Mouse (Mus musculus): Measurements from ENCODE around the gene Rasal1. TPM values are rescaled to one million over a fixed set of nuclear protein-coding genes. Genes with fewer than 3 reads are reported as not detected.

Rasal1 gene
- polyA plus RNA-seq, 1 experiment from 2014 or later: 0.15 TPM

DNA sequence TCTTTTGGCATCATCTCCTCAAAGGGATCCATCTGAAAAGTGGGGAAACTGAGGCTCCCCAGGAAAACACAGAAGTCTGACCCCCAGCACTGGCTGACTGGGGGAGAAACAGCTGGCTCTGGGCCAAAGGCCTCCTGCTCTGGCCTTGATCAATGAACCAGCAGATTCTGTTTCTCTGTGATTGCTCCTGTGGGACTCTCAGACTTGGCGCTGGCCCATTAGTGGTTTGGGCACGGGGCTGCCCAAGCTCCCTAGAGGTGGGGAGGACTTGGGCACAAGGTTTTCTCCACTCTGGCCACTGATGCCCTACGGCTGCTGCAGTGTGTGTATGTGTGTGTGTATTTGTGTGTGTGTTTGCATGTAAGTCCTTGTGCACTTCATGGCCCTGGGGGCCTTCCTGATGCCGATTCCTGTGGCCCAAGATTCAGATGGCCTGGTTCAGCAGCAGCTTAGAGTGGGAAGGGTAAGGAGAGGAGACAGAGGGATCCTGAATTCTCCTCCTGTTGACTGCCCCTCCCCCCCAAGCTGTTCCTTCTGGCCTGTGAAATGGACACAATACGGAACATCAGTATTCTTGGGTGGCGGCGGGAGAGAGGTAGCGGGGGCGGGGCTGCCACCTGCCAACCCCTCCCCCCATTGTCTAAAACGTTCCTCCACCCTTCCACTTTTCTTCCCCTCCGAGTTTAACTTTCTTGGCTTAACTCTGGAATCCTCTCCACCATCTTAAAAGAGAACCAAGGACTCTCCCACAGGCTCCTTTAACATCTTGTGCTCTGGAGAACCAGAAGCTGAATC lies 52.6 kb downstream of the Rasal1 start:
- no peak for ATAC-seq (ENCODE audit: low read depth)
- Histone ChIP-seq H3K9me3 (replicated peaks; ENCODE audit: control insufficient read depth, low read length) (no peaks in the 10 kb centered on the region), H3K4me2 (ENCODE audit: low read depth, low read length) (no peak overlapping the region), H3K27me3 (ENCODE audit: control insufficient read depth, insufficient read depth, low read depth, low read length) (peaks cover 6% of the 10 kb centered on the region), H3K36me3 (ENCODE audit: control insufficient read depth, insufficient read depth) (no peaks in the 10 kb centered on the region), H3K9ac (ENCODE audit: low read depth, low read length) (no peak overlapping the region), H3K4me1 (ENCODE audit: control insufficient read depth, low read depth, low read length) (no peaks in the 10 kb centered on the region), H3K27ac (ENCODE audit: low read length) (no peak overlapping the region), H3K4me3 (ENCODE audit: low read depth, low read length) (no peak overlapping the region)
- WGBS (ENCODE audit: insufficient replicate concordance): 44% methylated on average over 11 of the region's 11 CpGs

DNA sequence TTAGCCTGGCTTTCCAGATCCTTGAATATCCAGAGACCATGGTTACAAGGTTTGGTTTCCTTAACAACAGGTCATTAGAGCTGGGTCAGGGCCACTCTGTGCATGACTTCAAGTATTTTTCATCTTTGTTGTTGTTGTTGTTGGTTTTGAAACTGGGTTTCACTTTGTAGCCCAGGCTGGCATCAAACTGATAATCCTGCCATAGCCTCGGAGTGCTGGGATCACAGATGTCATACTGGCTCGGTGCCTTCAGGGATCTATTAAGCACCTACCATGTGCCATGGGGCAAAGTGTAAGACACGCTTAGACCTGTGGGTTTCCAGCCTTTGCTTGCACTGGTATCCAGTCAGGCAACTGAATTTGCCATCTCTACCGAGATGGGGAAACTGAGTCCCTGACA lies 53.8 kb downstream of the Rasal1 start:
- no peaks in the 10 kb centered on the region for H3K4me1 ChIP-seq (ENCODE audit: control insufficient read depth, low read depth, low read length)
- H3K4me3 ChIP-seq (ENCODE audit: low read depth, low read length): no peak overlapping the region
- H3K27me3 ChIP-seq (ENCODE audit: control insufficient read depth, insufficient read depth, low read depth, low read length): peaks cover 3% of the 10 kb centered on the region
- WGBS (ENCODE audit: insufficient replicate concordance): 61% methylated on average over 4 of the region's 4 CpGs
- H3K27ac ChIP-seq (ENCODE audit: low read length): no peak overlapping the region
- no peaks in the 10 kb centered on the region for H3K36me3 ChIP-seq (ENCODE audit: control insufficient read depth, insufficient read depth)
- no peak for ATAC-seq (ENCODE audit: low read depth)
- H3K4me2 ChIP-seq (ENCODE audit: low read depth, low read length): no peak overlapping the region
- H3K9ac ChIP-seq (ENCODE audit: low read depth, low read length): no peak overlapping the region
- H3K9me3 ChIP-seq (replicated peaks; ENCODE audit: control insufficient read depth, low read length): no peaks in the 10 kb centered on the region

DNA sequence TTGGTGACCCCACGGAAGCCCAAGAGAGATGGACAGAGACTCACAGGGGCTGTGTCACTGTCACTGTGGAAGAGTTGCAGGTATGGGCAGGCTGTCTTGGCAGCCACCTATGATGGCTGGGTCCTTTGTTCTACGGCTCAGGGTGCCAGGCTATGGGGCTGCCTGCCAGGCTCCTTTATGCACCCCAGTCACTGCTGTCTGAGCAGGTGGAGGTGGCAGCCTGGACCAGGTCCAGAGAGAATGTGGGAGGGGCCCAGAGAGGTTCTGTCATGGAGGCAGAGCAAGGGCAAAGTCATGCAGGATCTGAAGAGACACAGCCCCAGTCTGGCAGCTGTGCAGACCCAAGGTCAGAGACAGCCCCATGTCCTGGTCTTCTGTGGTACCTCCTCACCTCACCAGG lies 54.4 kb downstream of the Rasal1 start:
- Histone ChIP-seq H3K9ac (ENCODE audit: low read depth, low read length) (no peak overlapping the region), H3K27me3 (ENCODE audit: control insufficient read depth, insufficient read depth, low read depth, low read length) (peaks cover 3% of the 10 kb centered on the region)

DNA sequence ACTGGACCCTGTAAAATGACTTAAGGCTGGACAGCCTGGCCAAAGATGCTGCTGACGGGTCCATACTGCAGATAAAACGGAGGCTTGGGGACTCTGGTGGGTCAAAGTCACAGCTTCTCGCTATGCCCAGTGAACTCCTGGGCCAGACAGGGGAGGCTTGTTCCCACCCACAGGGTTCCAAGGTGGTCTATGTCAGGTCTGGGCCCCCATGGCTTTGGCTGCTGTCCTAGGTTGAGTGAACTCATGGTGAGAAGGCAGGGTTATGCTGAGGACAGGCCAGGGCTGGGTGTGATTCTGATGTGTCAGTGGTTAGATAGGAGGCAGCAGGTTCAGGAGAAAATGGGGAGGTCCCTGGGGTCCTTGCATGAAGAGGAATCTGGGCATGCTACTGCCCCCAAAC lies 55.0 kb downstream of the Rasal1 start:
- no peak for ATAC-seq (ENCODE audit: low read depth)
- WGBS (ENCODE audit: insufficient replicate concordance): 32% methylated on average over 3 of the region's 3 CpGs
- Histone ChIP-seq H3K9me3 (replicated peaks; ENCODE audit: control insufficient read depth, low read length) (no peaks in the 10 kb centered on the region), H3K4me2 (ENCODE audit: low read depth, low read length) (no peak overlapping the region), H3K4me1 (ENCODE audit: control insufficient read depth, low read depth, low read length) (no peaks in the 10 kb centered on the region), H3K9ac (ENCODE audit: low read depth, low read length) (no peak overlapping the region), H3K27me3 (ENCODE audit: control insufficient read depth, insufficient read depth, low read depth, low read length) (peaks cover 8% of the 10 kb centered on the region), H3K4me3 (ENCODE audit: low read depth, low read length) (no peak overlapping the region), H3K27ac (ENCODE audit: low read length) (no peak overlapping the region), H3K36me3 (ENCODE audit: control insufficient read depth, insufficient read depth) (no peaks in the 10 kb centered on the region)

More for the DNA sequence above, 54.4 kb downstream of the Rasal1 start:
- no peak overlapping the region for H3K4me3 ChIP-seq (ENCODE audit: low read depth, low read length)
- H3K9me3 ChIP-seq (replicated peaks; ENCODE audit: control insufficient read depth, low read length): no peaks in the 10 kb centered on the region
- no peaks in the 10 kb centered on the region for H3K4me1 ChIP-seq (ENCODE audit: control insufficient read depth, low read depth, low read length)
- 74% methylated on average over 2 of the region's 2 CpGs for WGBS (ENCODE audit: insufficient replicate concordance)
- no peaks in the 10 kb centered on the region for H3K36me3 ChIP-seq (ENCODE audit: control insufficient read depth, insufficient read depth)
- ATAC-seq (ENCODE audit: low read depth): no peak
- no peak overlapping the region for H3K27ac ChIP-seq (ENCODE audit: low read length)
- H3K4me2 ChIP-seq (ENCODE audit: low read depth, low read length): no peak overlapping the region

DNA sequence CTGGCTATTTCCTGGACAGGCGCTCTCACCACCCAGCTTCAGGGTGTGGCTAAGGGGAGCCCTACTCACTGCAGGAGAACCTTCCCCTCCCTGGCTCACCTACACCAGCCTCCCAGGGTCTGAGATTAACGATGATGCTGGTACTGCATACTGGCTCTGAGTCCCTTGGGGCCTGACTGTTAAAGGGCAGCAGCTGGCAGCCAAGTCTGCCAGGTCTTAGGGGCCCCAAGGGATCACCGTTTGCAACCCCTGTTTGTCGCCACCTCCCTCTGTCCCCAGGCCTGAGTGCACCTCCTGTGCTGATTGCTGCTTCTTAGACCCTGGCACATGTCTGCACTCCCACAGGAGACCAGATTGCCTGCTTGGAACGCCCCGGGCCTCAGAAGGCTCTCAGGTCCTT lies 55.8 kb downstream of the Rasal1 start:
- Histone ChIP-seq H3K4me1 (ENCODE audit: control insufficient read depth, low read depth, low read length) (no peaks in the 10 kb centered on the region), H3K4me3 (ENCODE audit: low read depth, low read length) (no peak overlapping the region), H3K9ac (ENCODE audit: low read depth, low read length) (no peak overlapping the region), H3K27me3 (ENCODE audit: control insufficient read depth, insufficient read depth, low read depth, low read length) (peaks cover 10% of the 10 kb centered on the region), H3K27ac (ENCODE audit: low read length) (no peak overlapping the region), H3K9me3 (replicated peaks; ENCODE audit: control insufficient read depth, low read length) (no peaks in the 10 kb centered on the region), H3K4me2 (ENCODE audit: low read depth, low read length) (no peak overlapping the region), H3K36me3 (ENCODE audit: control insufficient read depth, insufficient read depth) (no peaks in the 10 kb centered on the region)
- WGBS (ENCODE audit: insufficient replicate concordance): 35% methylated on average over 6 of the region's 6 CpGs
- no peak for ATAC-seq (ENCODE audit: low read depth)

DNA sequence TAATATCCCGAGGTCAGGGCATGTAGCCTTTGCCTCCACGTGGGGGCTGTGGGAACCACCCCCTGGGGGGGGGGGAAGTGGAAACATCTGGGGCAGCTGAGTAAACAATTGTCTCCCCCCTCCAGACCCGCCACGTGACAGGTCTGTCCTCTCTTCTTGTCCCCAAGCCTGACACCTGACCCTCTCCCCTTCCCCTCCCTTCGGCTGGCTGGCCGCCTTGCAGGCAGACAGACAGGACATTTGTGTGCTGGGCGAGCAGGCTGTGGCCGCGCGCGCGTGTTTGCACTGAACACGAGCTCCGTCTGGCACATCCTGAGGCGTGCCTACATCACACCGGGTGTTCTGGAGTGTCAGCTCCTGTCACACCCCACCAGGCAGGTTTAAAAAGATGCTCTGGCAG lies 57.9 kb downstream of the Rasal1 start:
- H3K9me3 ChIP-seq (replicated peaks; ENCODE audit: control insufficient read depth, low read length): no peaks in the 10 kb centered on the region
- H3K27ac ChIP-seq (ENCODE audit: low read length): no peak overlapping the region
- no peaks in the 10 kb centered on the region for H3K4me1 ChIP-seq (ENCODE audit: control insufficient read depth, low read depth, low read length)
- H3K4me3 ChIP-seq (ENCODE audit: low read depth, low read length): no peak overlapping the region
- H3K4me2 ChIP-seq (ENCODE audit: low read depth, low read length): no peak overlapping the region
- 5% methylated on average over 16 of the region's 16 CpGs for WGBS (ENCODE audit: insufficient replicate concordance)
- H3K36me3 ChIP-seq (ENCODE audit: control insufficient read depth, insufficient read depth): no peaks in the 10 kb centered on the region
- H3K9ac ChIP-seq (ENCODE audit: low read depth, low read length): no peak overlapping the region
- H3K27me3 ChIP-seq (ENCODE audit: control insufficient read depth, insufficient read depth, low read depth, low read length): peaks cover 30% of the 10 kb centered on the region
- ATAC-seq (ENCODE audit: low read depth): peak; percentile 19; the same call in 1 of the 2 replicates

DNA sequence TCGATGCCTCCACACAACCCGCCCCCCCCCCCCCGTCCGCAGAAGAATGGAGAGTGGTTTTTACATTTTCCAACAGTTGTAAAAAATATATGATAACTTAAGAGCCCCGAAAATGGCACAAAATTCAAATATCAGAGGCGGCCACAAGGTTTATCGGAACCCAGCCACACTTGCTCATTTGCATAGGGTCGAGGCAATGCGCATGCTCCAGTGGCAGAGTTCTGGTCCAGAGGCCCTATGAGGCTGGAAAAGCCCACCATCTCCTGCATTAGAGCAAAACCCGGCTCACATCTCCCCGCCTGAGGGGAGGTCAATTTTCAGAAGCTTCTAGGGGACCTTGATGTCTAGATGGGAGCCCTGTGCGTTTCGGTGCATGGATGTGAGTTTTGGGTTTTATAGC lies 58.4 kb downstream of the Rasal1 start:
- Histone ChIP-seq H3K4me2 (ENCODE audit: low read depth, low read length) (no peak overlapping the region), H3K36me3 (ENCODE audit: control insufficient read depth, insufficient read depth) (no peaks in the 10 kb centered on the region), H3K4me1 (ENCODE audit: control insufficient read depth, low read depth, low read length) (no peaks in the 10 kb centered on the region), H3K27me3 (ENCODE audit: control insufficient read depth, insufficient read depth, low read depth, low read length) (peaks cover 35% of the 10 kb centered on the region), H3K27ac (ENCODE audit: low read length) (no peak overlapping the region), H3K4me3 (ENCODE audit: low read depth, low read length) (no peak overlapping the region), H3K9me3 (replicated peaks; ENCODE audit: control insufficient read depth, low read length) (no peaks in the 10 kb centered on the region), H3K9ac (ENCODE audit: low read depth, low read length) (no peak overlapping the region)
- no peak for ATAC-seq (ENCODE audit: low read depth)
- WGBS (ENCODE audit: insufficient replicate concordance): 36% methylated on average over 13 of the region's 13 CpGs

DNA sequence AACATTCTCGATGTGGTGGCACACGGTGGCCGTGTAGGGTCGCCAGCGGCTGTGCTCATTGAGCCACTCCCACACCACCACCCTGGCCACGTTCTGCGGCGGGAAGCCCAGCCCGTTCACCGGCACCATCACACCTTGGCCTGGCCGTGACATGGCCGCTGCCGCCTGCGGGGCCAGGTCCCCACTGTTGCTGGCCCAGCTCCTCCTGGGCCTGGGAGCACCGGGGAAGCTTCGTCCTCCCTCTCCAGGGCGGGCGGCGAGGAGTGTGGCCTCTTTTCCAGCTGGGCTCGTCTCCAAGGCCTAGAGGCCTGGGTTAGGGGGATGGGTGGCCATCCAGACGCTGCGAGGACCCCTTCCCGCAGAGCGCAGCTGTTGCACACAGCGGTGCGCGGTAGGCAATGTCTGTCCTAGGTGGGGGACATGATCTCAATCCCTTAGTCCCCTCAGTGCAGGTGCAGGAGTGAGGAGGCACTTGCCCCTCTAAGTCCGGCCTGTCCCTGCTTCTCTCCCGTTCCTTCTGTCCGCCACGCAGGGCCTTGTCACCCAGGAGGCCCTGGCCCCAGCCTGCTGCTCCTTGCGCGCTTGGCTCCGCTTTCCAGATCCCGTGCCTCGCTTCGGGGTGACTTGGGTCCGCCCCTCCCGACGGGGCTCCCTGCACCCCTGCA lies 61.7 kb downstream of the Rasal1 start:
- no peaks in the 10 kb centered on the region for H3K4me1 ChIP-seq (ENCODE audit: control insufficient read depth, low read depth, low read length)
- no peaks in the 10 kb centered on the region for H3K9me3 ChIP-seq (replicated peaks; ENCODE audit: control insufficient read depth, low read length)
- 8% methylated on average over 40 of the region's 40 CpGs for WGBS (ENCODE audit: insufficient replicate concordance)
- peaks cover 48% of the 10 kb centered on the region for H3K27me3 ChIP-seq (ENCODE audit: control insufficient read depth, insufficient read depth, low read depth, low read length)
- no peaks in the 10 kb centered on the region for H3K36me3 ChIP-seq (ENCODE audit: control insufficient read depth, insufficient read depth)
- H3K9ac ChIP-seq (ENCODE audit: low read depth, low read length): no peak overlapping the region
- H3K27ac ChIP-seq (ENCODE audit: low read length): no peak overlapping the region
- H3K4me3 ChIP-seq (ENCODE audit: low read depth, low read length): no peak overlapping the region
- no peak overlapping the region for H3K4me2 ChIP-seq (ENCODE audit: low read depth, low read length)
- ATAC-seq (ENCODE audit: low read depth): no peak

DNA sequence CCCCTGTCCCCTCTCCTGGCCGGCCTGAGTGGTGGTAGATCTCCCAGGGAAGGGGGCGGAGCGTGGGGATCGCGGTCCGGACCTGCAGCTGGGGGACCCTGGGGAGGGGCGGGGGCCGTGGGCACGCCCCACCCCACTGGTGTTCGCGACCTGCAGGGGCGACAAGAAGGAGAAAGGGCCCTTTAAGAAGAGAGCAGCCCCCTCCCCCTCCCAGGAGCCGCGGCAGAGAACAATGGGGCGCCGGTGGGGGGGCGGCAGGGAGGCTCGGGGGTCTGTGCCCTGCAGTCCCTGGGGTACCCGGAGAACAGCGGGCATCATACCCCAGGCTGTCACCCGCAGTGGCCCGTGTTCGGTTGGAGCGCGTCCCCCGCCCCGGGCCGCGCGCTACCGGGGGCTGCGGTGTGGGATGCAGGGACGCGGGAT lies 62.2 kb downstream of the Rasal1 start:
- Histone ChIP-seq H3K9ac (ENCODE audit: low read depth, low read length) (no peak overlapping the region), H3K27me3 (ENCODE audit: control insufficient read depth, insufficient read depth, low read depth, low read length) (peaks cover 45% of the 10 kb centered on the region), H3K27ac (ENCODE audit: low read length) (no peak overlapping the region), H3K4me3 (ENCODE audit: low read depth, low read length) (no peak overlapping the region), H3K36me3 (ENCODE audit: control insufficient read depth, insufficient read depth) (no peaks in the 10 kb centered on the region), H3K4me2 (ENCODE audit: low read depth, low read length) (no peak overlapping the region), H3K9me3 (replicated peaks; ENCODE audit: control insufficient read depth, low read length) (no peaks in the 10 kb centered on the region), H3K4me1 (ENCODE audit: control insufficient read depth, low read depth, low read length) (no peaks in the 10 kb centered on the region)
- ATAC-seq (ENCODE audit: low read depth): no peak
- 2% methylated on average over 27 of the region's 34 CpGs for WGBS (ENCODE audit: insufficient replicate concordance)
